Mouse (Mus musculus) mesoderm, embryonic 11.5 days (tissue): ENCODE data around the gene Cenpx.
"Not testable (repeated sequence)": the region's sequence is repeated elsewhere in the genome, so short reads cannot be mapped to it uniquely, and the experiment has no call there.

ENCODE experiments used
- DNase-seq: peaks from one replicate; pipeline ENCODE4 v3.0.0-alpha.2; 2012; ENCODE audit warnings: low read depth, low spot score

The Cenpx gene

DNA sequence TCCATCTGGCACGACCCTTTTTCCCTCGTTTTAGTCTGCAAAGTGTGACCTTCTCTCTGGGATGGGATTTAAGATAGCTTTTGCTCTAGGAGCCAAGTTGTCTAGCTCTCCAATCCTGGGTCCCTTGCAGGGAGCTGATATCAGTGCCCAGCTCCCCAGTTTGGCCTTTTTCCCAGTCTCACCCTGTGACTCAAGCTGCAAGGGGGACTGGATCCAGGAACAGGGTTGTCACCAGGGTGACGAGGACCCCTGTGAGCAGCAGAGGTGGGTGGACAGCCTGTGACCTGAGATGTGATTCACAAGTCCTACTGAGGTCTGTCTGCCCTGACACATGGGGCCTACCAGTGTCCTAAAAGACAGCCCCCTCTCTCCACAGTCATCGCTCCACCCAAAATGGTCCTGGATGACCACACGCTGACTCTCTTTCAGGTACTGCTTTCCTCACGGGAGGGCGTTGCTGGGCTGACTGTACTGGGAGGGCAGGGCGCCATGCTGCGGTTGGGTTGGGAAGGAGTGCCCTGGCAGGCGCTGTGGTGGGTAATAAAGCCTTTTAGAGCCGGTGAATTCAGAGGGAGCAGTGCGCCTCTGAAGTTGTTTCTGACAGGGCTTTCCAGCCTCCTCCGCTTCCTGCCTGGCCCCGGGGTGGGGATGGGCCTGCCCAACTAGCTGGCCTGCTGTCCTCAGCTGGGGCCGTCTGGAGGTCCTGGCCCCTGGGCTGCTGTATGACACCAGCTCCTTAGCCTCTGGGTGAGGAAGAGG is 9.7 kb downstream of the Cenpx start:
- no peak for DNase-seq

GRCm38 (mm10) chr11:120697741-120698140 is 15.8 kb downstream of the Cenpx start:
- DNase-seq: no peak

- DNase-seq: no peak
These were observed 17.0 kb downstream of the Cenpx start for GRCm38 (mm10) chr11:120696568-120696967.

DNA sequence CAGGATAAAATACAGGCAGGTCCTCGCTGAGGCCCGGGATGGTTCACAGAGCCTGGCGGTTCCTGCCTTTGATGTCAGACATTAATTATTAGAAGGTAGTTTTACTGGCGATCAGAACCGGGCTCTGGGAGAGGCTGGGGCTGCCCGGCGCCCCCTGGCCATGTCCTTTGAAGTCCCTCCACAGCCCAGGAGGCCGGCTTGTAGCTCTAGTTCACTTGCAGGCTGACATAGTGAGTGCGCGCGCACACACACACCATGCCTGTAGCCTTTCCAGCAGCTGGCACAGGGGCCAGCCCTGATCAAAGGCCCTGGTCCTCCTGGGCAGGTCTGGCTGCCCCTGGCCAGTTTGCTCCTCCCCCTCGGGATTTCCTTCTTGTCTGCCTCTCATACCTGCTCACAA is 17.9 kb downstream of the Cenpx start:
- DNase-seq: peak; percentile 77

DNA sequence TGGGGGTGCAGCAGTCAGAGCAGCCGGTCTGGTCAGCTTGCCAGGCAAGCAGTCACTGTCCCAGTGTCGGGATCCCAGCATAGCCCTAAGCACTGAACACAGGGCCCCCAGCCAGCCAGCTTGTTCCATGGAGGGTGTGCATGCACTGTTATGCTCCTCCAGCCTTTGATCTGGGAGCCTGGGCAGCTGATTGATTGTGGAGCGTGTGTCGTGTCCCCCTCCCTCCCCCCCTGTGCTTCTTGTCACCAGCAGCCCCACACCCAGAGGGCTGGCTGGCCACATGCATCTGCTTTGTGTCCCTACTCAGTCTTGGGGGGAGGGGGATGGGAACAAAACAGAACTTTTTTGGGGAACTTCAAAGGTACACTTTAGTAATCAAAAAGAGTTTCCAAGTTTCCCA is 18.4 kb downstream of the Cenpx start:
- DNase-seq: peak; percentile 74

- DNase-seq: no peak
These were observed 20.1 kb downstream of the Cenpx start for GRCm38 (mm10) chr11:120693461-120693860.

DNA sequence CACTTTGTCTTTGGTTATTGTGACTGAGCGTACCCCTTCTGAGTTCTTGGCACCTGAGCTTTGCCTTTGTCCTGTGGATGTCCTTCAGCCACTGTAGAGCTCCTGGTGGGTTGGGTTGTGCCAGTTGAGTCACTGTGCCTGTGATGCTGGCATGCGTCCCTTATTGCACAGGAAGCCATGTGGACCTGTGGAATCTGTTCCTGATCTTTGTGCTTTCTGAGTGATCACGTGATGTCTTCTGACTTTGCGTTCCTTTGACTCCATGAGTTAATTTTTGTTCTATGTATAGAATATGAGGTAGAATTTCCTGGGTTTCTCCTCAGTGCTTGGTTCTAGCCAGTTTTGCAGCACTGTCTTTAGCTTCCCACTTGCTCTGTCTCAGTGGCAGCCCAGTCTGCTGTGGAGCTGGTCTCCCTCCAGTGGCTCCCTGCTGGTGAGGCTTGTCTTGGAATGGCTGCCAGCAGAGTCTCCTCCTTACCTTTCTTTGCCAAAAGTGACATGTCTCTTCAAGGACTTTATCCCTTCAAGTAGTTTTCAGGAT is 21.0 kb downstream of the Cenpx start:
- no peak for DNase-seq

- no peak for DNase-seq
These were observed 24.2 kb downstream of the Cenpx start for GRCm38 (mm10) chr11:120689365-120689764.

GRCm38 (mm10) chr11:120686650-120687272 is 26.8 kb downstream of the Cenpx start:
- DNase-seq: no peak

DNA sequence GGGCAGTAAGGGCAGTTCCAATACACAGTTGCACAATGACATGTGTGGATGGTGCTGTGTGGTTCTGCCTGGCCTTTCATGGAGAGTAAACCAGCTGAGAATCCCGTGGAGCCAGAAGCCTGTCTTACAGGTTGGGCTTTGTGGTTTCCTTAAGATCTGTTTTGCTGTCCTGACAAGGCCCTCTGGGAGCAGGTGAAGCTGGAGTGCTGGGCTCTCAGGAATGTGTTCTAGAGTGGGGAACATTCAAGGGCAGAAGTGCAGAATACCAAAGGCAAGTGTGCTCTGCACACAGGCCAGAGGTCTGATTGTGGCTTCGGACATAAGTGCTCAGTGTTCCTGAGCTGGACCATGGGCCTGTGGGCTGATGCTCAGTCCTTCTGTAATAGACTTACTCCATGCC is 28.9 kb downstream of the Cenpx start:
- DNase-seq: no peak

GRCm38 (mm10) chr11:120684086-120684485 is 29.5 kb downstream of the Cenpx start:
- no peak for DNase-seq

GRCm38 (mm10) chr11:120683536-120683935 is 30.0 kb downstream of the Cenpx start:
- DNase-seq: no peak

- DNase-seq: no peak
These were observed 30.9 kb downstream of the Cenpx start for GRCm38 (mm10) chr11:120682683-120683082.

- DNase-seq: no peak
These were observed 33.6 kb downstream of the Cenpx start for GRCm38 (mm10) chr11:120679909-120680308.

DNA sequence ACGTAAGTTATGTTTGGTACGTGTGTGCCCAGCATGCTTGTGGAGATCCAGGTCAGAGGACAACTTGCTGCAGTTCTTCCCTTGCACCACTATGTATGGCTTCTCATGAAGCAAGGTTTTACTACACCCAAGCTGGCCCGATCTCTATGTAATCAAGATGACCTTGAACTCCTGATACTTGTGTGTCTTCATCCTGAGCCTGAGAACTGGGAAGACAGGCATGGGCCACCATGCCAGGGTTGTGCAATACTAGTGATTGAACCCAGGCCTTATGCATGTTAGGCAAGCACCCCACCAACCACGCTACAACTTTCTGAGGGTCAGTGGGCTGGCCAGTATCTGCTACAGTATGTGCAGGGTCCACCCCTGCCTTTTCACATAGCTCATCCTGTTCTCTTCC is 36.6 kb downstream of the Cenpx start:
- DNase-seq: no peak

DNA sequence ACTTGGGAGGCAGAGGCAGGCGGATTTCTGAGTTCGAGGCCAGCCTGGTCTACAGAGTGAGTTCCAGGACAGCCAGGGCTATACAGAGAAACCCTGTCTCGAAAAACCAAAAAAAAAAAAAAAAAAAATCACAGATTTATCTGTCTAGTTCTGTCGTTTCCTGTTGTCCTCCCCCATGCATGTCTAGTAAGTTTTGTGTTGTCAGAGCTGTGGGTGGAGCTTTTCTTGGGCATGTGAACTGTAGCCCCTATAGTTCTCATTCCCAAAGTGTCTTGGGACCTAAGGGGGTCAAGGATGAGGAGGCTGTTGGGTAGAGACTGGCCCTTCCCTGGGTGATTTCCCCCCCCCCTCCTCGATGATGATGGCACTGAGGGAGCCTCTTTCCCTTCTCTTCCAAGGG is 37.7 kb downstream of the Cenpx start:
- not testable (repeated sequence) for DNase-seq

DNA sequence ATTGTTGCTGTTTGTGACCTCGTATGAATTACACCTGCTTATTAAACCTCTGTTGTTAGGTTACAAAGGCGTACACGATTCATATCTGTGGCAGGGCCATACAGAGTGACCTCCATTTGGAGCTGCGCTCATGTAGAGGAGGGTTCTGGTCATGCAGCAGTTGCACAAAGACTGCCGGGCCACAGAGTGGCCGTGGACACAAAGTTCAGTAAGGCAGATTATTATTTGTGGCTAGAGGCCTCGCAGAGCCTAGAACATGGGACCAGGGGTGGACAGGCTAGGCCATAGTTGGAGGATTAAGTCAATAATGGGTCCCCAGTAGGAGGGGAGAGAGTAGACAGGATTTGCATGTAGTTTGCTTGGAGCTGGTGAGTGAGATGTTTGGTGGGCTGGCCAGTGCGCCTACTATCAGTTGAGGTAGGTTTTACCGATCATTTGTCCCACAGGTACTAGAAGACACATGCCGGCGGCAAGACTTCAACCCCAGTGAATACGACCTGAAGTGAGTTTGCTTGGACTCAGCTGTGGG is 39.9 kb downstream of the Cenpx start:
- no peak for DNase-seq

DNA sequence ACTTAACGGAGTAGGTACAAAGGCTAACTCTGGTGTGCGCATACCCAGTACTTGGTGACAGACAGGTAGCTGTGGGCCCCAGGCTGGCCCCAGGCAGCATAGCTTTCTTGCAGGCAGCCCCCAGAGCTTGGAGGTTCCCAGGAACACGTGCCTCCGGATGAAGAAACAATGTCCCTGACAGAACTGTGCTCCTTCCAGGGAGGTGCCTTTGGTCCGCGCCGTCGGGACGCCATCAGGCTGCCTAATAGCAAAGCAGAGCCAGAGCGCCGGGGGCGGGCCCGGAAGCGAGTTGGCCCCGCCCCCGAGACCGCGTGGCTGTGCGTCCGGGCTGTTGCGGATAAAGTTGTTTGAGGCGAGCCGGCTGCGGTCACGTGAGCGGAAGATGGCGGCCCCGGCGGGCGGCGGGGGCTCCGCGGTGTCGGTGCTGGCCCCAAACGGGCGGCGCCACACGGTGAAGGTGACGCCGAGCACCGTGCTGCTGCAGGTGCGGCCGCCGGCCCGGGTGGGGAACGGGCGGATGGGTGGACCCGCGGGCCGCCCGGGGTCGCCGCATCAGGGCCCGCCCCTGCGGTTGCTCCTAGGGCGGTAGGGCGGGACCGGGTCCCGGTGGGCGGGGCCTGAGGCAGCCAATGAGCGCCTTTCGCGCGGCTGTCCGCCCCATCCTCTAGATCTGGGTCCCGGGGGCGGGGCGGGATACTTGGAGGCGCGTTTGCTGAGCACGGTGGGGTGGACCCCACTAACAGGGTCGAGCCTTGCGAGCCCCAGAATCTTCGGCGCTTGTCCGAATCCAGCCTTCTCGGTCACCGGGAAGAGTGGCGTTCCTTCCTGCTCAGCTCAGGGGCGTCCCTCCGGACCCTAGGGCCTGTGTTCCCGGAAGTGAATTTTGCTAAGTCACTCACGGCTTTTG is 40.6 kb downstream of the Cenpx start, which contains the start of gene Aspscr1:
Gene Aspscr1, plus strand, starts transcription at position 287 of the 907 bp plus-strand sequence.
- peak; percentile 95 for DNase-seq

DNA sequence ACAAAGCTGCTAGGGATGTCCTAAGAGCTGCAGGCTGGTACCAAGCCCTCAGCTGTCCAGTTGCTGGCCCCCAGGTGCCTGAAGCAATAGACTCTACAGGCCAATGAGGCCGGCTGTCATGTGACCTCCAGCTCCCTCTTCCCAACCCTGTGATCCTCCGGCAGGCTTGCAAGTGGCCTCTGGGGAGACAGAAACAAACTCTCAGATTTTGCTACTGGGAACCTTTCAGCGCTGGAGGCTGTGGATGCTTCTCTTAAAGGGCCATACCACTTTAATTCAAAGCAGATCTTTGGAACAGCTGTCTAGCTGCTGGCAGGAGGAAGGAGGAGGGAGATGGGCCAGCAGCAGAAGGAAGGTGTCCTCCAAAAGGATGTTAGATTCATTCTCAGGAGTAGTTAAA is 46.9 kb downstream of the Cenpx start:
- DNase-seq: no peak

GRCm38 (mm10) chr11:120665406-120665805 is 48.1 kb downstream of the Cenpx start:
- DNase-seq: no peak

DNA sequence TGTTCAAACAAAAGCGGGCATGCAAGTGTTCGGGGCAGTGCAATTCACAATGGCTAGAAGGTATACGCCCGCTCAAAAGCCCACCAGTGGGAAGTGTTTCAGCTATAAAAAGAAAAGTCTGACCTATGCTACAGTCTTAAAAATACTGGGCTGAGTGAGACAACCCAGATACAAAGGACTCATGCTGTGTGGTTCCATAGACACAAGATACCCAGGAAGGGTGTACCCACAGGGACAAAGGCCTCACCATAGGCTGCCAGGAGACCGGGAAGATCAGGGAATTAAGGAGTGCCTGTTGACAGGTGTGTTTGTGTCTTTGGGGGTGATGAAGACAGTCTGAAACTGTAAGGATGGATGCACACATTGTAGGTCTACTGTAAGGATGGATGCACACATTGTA is 49.8 kb downstream of the Cenpx start:
- DNase-seq: no peak

DNA sequence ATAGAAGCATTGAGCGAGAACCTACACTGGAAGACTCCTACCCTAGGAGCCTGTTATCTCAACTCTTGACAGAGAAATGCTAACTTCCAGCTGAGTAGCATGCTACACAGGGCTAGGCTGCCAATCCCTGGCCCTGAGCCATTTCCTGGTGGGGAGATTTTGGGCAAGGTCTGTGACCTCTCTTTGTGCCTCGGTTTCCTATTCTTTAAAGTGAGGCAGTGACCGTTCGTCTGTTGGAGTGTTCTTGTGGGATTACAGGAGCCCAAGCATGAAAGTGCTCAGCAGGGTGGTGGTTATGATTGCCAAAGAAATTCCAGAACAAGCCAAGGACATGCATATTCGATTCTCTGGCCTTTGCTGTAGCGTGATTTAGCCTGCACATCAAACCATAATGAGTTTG is 50.8 kb downstream of the Cenpx start:
- no peak for DNase-seq
